9 mouse cellular contexts compared by ENCODE assay signal in genomic region chr8:120361301-120361700, GRCm38 (mm10).
A peak's percentile ranks its signal among the peaks of the same experiment; 100 is the strongest.
DNase-seq lines count a peak whose midpoint lies in the region; ATAC-seq and TF ChIP-seq lines count a peak whose summit lies in the region.
"Had no signal": no experiment of that assay in that cellular context is flagged by ENCODE, and none has a peak within 500 bp of the region (broad histone marks: within the 10 kb centered on the region; RNA-seq: fewer than 3 reads in every experiment).

No protein-coding gene starts in this region.

- WGBS in hindbrain, embryonic 13.5 days, result 63% methylated on average over 8 of the region's 8 CpGs
- WGBS in olfactory bulb, adult 2 months, result 58% methylated on average over 8 of the region's 8 CpGs
- WGBS in intestine, embryonic 15.5 days, result 80% methylated on average over 8 of the region's 8 CpGs

- no peak for ATAC-seq in hindbrain, embryonic 13.5 days (ENCODE audit: low FRiP score)
- ATAC-seq in intestine, embryonic 15.5 days, result no peak

- peaks cover 65% of the 10 kb centered on the region for H3K4me1 ChIP-seq in hindbrain, embryonic 13.5 days (replicated peaks)
- H3K4me1 ChIP-seq in olfactory bulb, adult 2 months (ENCODE audit: control insufficient read depth, insufficient read depth, low read length), result peaks cover 45% of the 10 kb centered on the region
- peaks cover 19% of the 10 kb centered on the region for H3K4me1 ChIP-seq in intestine, embryonic 15.5 days (replicated peaks)

- no peaks in the 10 kb centered on the region for H3K9me3 ChIP-seq in hindbrain, embryonic 13.5 days
- no peaks in the 10 kb centered on the region for H3K9me3 ChIP-seq in intestine, embryonic 15.5 days

- H3K27ac ChIP-seq in hindbrain, embryonic 13.5 days, result peak overlapping the region; percentile 60
- H3K27ac ChIP-seq in olfactory bulb, adult 2 months (ENCODE audit: insufficient read depth, low read depth, low read length), result 0 out of 2 replicates have a peak overlapping the region, but pooled peaks have one; percentile 8
- H3K27ac ChIP-seq in intestine, embryonic 15.5 days, result no peak overlapping the region
- H3K27ac ChIP-seq: liver, embryonic 14.5 days had no signal

- H3K4me3 ChIP-seq in hindbrain, embryonic 13.5 days, result no peak overlapping the region
- no peak overlapping the region for H3K4me3 ChIP-seq in olfactory bulb, adult 2 months (ENCODE audit: insufficient read depth, low read depth, low read length)
- H3K4me3 ChIP-seq in intestine, embryonic 15.5 days (replicated peaks), result no peak overlapping the region

- no peaks in the 10 kb centered on the region for H3K36me3 ChIP-seq in hindbrain, embryonic 13.5 days
- H3K36me3 ChIP-seq in intestine, embryonic 15.5 days, result no peaks in the 10 kb centered on the region

- H3K9ac ChIP-seq in hindbrain, embryonic 13.5 days, result no peak overlapping the region
- no peak overlapping the region for H3K9ac ChIP-seq in intestine, embryonic 15.5 days
- H3K9ac ChIP-seq: liver, embryonic 14.5 days had no signal

- peak; percentile 45 to 48 for DNase-seq in frontal cortex, postnatal 36 days (ENCODE audit: low spot score in 2 of 2)
- DNase-seq in frontal cortex, postnatal 25 days (ENCODE audit: low spot score in 2 of 2), result no peak
- DNase-seq in right cerebral cortex, adult 18-20 months, result peak; percentile 73
- no peak for DNase-seq in right cerebral cortex, postnatal 36 days (ENCODE audit: low spot score in 2 of 2)
- DNase-seq in embryo, embryonic 10.5 days (ENCODE audit: low spot score), result no peak

- H3K27me3 ChIP-seq in hindbrain, embryonic 13.5 days, result 0 out of 2 replicates have a peak, but pooled peaks cover 8% of the 10 kb centered on the region
- H3K27me3 ChIP-seq in intestine, embryonic 15.5 days (replicated peaks), result no peaks in the 10 kb centered on the region

- no peak for TF ChIP-seq CTCF in olfactory bulb, adult 2 months (IDR thresholded peaks at IDR 0.05; ENCODE audit: insufficient read depth, low read depth, low read length)

- no peak overlapping the region for H3K4me2 ChIP-seq in hindbrain, embryonic 13.5 days
- H3K4me2 ChIP-seq in intestine, embryonic 15.5 days (replicated peaks), result no peak overlapping the region

- no peak for TF ChIP-seq POLR2A in olfactory bulb, adult 2 months (IDR thresholded peaks at IDR 0.05; ENCODE audit: insufficient read depth, low read depth, low read length)

Comparison
In these comparisons a context has a peak if more than half of its experiments do, and no peak if none do; other contexts are left out.
1. DNase-seq: peak in frontal cortex, postnatal 36 days (2 of 2) and right cerebral cortex, adult 18-20 months (single experiment); none in frontal cortex, postnatal 25 days (0 of 2), right cerebral cortex, postnatal 36 days (0 of 2) and embryo, embryonic 10.5 days (single experiment).